Mouse (Mus musculus): ENCODE results near the gene Izumo4.
A peak's percentile ranks its signal among the peaks of the same experiment; 100 is the strongest.

Gene Izumo4

DNA sequence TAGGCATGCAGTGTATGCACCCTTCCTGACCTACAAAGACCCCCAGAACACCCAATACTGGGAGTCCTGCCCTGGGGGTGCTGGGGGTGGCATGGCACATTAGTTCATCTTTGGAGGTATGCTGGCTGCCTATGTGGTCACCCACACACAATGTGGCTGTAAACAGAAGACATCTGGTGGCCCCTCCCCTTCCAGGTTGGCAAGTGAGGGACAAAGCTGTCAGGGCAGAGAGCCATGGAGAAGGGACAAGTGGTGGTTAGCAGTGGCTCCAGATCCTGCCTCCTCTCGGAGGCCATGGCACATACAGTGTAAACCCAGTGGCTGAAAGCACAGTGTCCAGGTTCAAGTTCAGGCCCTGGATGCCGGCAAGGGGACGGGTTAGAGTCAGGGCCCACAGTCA is 15.4 kb upstream of the Izumo4 start:
- DNase-seq (ENCODE audit: low spot score in 2 of 2), result no peak

GRCm38 (mm10) chr10:80687850-80688249 is 14.1 kb upstream of the Izumo4 start:
- peak in 1 of 2 experiments; percentile 67 for DNase-seq (ENCODE audit: low spot score in 2 of 2)

DNA sequence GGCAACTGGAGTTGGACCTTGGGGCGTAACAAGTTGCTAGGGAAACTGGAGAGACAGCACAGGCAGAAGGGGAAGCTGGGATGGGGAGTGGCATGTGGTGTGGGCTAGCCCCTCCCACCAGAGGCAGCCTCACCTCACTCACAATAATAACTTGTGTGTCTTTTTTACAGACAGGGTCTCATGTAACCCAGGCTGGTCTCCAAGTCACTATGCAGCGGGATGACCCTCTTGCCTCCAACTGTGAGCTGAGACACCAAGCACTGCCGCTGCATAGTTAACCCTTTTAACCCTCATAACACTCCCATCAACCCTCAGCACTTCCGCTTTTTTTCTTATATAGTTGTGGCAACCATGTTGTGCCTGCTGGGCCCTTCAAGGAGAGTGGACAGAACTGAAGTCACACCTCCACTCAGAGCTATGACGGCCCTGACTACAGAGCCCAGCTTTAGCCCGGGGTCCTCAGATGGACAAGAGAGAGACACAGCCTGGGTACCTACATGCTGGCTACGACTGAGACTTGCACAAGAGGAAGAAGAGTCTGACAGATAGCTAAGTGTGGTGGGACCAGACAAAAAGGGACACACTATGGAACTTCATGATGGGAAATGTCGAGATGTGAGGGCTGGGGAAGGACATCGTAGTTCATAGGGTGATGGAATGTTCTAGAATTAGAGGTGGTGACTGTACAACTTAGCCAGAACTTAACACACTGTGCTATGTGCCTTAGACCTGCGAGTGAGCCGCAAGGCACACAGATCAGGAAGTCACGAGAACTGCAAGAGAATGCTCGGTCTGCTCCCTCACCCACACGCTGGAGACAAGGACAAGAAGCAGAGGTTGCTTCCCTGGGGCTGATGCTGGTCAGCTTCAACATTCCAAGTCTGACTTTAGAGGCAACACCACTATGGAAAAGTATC is 9.5 kb upstream of the Izumo4 start:
- no peak for DNase-seq (ENCODE audit: low spot score in 2 of 2)

DNA sequence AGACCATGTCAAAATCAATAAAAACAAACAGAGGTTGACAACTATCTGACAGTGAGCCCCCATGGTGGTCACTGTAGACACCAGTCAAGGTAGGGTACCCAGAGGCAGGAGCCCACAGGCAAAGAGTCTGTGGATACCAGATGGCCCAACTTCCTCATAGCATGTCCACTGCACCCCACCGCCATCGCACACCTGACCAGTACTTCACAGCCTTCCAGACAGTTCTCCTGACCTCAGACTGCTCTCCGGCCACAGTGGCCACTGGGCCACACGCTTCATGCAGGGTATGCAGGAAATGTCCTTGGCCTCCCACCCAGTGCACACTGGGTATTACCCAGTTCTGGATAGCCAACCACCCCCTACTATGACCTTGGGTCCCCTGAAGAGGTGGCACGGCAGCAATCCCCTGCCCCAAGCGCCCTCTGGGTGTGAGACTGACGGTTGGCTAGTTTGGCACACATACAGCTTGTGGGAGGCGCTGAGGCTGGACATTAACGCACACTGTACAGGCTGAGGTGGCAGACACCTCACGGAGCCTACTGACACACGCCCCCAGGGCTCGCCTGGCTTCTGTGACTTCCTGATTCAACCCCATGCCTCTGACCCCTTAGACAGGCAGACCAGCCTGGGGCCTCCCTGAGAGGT is 8.5 kb upstream of the Izumo4 start:
- DNase-seq (ENCODE audit: low spot score in 2 of 2), result no peak

DNA sequence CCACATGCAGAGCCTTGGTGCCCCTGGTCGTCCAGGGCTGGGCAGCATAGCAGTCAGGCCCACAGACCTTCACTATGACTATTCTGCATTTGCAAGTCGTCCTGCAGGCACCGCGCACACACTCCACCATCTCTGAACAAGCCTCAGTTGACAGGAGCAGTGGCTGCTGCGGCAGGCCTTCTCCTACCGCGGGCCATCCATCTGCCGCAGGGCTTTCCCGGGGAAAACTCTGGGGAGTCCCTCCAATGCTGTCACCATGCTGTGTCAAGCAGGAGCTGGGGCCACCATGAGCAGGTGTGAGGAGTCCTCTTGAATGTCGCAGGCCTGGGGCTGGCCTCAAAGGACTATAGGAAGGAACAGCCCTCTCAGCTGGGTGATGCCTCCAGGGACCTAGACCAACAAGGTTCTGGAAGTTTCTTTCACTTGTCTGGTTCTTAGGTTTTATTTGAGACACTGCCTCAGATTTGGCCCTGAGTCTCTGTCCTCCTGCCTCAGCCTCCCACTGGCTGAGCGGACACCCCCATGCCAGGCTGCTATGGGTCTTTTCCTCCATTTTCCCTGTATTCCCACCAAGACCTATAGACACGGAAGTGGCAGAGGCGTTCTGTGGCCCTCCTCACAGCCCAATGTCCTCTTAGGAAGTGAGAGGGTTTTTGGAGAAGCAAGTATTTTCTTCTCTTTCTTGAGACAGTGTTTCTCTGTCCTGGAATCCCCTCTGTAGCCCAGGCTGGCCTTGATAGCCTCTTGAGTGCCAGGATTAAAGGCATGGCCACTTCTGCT is 7.6 kb upstream of the Izumo4 start:
- DNase-seq (ENCODE audit: low spot score in 2 of 2), result no peak

GRCm38 (mm10) chr10:80695186-80695585 is 6.8 kb upstream of the Izumo4 start:
- no peak for DNase-seq (ENCODE audit: low spot score in 2 of 2)

- DNase-seq (ENCODE audit: low spot score in 2 of 2), result no peak
Observed at GRCm38 (mm10) chr10:80695801-80696501, 6.0 kb upstream of the Izumo4 start.

GRCm38 (mm10) chr10:80696502-80697392 is 5.2 kb upstream of the Izumo4 start:
- no peak for DNase-seq (ENCODE audit: low spot score in 2 of 2)

GRCm38 (mm10) chr10:80697393-80697787 is 4.6 kb upstream of the Izumo4 start:
- DNase-seq (ENCODE audit: low spot score in 2 of 2), result no peak

DNA sequence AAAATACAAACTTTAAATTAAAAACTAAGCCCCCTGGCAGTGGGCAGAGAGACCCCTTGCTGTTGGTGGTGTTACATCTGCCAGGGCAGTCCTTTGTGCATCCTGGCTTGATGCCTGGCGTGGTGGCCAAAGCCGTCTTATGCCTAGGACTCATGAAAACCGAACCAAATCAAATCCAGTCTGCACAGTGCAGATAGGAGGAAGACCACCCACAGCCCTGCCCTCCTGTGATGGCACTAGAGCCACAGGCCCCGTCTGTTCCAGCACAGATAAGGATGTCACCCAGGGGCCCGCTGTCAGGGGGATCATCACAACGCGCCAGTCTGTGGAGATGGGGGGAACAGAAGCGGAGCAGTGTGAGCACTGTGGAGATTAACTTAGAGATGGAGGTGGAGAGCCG is 4.2 kb upstream of the Izumo4 start:
- no peak for DNase-seq (ENCODE audit: low spot score in 2 of 2)

GRCm38 (mm10) chr10:80698605-80699004 is 3.4 kb upstream of the Izumo4 start:
- no peak for DNase-seq (ENCODE audit: low spot score in 2 of 2)

- DNase-seq (ENCODE audit: low spot score in 2 of 2), result no peak
Observed at GRCm38 (mm10) chr10:80700038-80700504, 1.9 kb upstream of the Izumo4 start.

DNA sequence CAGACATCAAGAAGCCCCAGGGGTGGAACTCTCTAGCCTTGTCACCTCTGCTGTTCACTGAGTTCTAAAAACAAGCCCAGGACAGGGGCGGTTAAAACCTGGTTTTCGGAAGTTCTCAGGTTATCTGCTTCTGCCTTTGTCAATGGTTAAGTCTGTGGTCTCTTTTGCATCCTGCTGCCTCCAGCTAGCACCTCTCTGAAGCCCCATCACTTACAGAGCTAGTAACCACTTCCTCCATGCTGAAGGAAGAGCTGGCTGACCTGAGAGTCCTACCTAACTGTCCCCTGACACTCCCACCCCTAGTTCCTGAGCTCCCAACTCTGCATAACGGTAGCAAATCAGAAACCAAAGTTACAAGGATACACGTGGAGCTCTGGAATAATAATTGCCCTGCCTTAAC is 1.3 kb upstream of the Izumo4 start:
- DNase-seq (ENCODE audit: low spot score in 2 of 2), result no peak

- DNase-seq (ENCODE audit: low spot score in 2 of 2), result peak; percentile 94 to 97
Observed at GRCm38 (mm10) chr10:80702536-80703390, 779 bp downstream of the Izumo4 start.

- DNase-seq (ENCODE audit: low spot score in 2 of 2), result no peak
Observed at GRCm38 (mm10) chr10:80703643-80704042, 1.7 kb downstream of the Izumo4 start.

DNA sequence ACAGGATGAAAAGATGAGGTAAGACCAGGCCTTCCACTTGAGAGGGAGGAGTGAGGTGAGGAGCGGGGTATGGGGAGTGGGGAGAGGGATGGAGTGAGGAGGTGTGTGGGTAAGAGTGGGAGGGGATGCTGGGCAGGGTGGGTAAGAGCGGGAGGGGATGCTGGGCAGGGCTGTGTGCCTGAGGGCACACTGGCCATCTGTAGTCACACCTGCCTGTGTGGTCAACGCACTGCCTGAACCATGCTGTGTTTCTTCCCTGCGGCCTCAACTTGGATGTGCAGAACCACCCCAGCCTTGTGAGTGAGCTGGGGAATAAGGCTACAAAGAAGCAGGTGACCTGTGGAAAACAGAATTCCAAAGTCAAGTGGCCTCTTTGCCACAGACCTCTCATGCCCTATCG is 2.4 kb downstream of the Izumo4 start:
- no peak for DNase-seq (ENCODE audit: low spot score in 2 of 2)

GRCm38 (mm10) chr10:80705033-80705432 is 3.0 kb downstream of the Izumo4 start:
- no peak for DNase-seq (ENCODE audit: low spot score in 2 of 2)

GRCm38 (mm10) chr10:80705479-80705878 is 3.5 kb downstream of the Izumo4 start:
- no peak for DNase-seq (ENCODE audit: low spot score in 2 of 2)

GRCm38 (mm10) chr10:80710834-80711233 is 8.8 kb downstream of the Izumo4 start:
- DNase-seq (ENCODE audit: low spot score in 2 of 2), result no peak

DNA sequence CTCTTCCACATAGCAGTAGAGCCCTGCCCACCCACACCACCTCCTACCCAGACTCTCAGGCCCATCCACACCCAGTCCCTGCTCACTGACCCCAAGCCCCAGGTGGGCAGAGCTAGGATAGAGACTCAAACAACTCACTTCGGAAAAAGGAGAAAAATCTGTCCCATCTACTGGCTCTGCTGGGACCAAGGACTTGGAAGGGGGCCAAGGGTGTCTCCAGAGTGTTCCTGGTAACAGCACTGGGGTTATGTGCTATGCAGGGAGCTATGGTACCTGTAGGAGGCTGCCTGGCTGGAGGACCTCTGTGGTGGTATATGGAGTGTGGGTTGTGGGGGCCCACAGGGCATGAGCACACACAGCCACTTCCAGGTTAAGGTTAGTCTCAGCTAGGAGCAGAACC is 15.3 kb downstream of the Izumo4 start:
- no peak for DNase-seq (ENCODE audit: low spot score in 2 of 2)

Data from frontal cortex, postnatal 36 days (tissue).